8 mouse cellular contexts compared by ENCODE assay signal in genomic region chr2:165503259-165504203, GRCm38 (mm10). TPM values are rescaled to one million over a fixed set of nuclear protein-coding genes. Genes with fewer than 3 reads are reported as not detected.
DNase-seq lines count a peak whose midpoint lies in the region; ATAC-seq and TF ChIP-seq lines count a peak whose summit lies in the region.

Gene Slc2a10 (plus strand): TSS chr2:165503787.

- TF ChIP-seq POLR2A in kidney, adult 2 months (IDR thresholded peaks at IDR 0.05; ENCODE audit: low read depth, low read length): no peak

- H3K9me3 ChIP-seq in forebrain, embryonic 12.5 days: no peaks in the 10 kb centered on the region
- no peaks in the 10 kb centered on the region for H3K9me3 ChIP-seq in limb, embryonic 12.5 days
- no peaks in the 10 kb centered on the region for H3K9me3 ChIP-seq in midbrain, embryonic 13.5 days

- no peak for TF ChIP-seq CTCF in kidney, adult 2 months (conservative IDR thresholded peaks at IDR 0.05; ENCODE audit: insufficient read depth, insufficient read length, low read depth, low read length)

- intact Hi-C loops in heart, postnatal 10 days (cut with DNase I): no loop called here

- peak; percentile 28 for DNase-seq in kidney, adult 2 months
- no peak for DNase-seq in kidney, adult 11 months
- DNase-seq in heart, postnatal 10 days: peak; percentile 70 to 76
- no peak for DNase-seq in thymus, postnatal 0 days (ENCODE audit: low spot score)
- no peak for DNase-seq in cerebellum, adult 18-20 months

- peak within 1 kb of the TSS; percentile 65 for H3K9ac ChIP-seq in forebrain, embryonic 12.5 days
- peak within 1 kb of the TSS; percentile 75 for H3K9ac ChIP-seq in limb, embryonic 12.5 days (replicated peaks)
- peak within 1 kb of the TSS; percentile 63 for H3K9ac ChIP-seq in midbrain, embryonic 13.5 days (replicated peaks)

- ATAC-seq in forebrain, embryonic 12.5 days (ENCODE audit: low FRiP score): peak; percentile 76
- ATAC-seq in limb, embryonic 12.5 days (ENCODE audit: insufficient number of reproducible peaks, insufficient read depth, low FRiP score, low TSS enrichment, low read depth): peak; percentile 82
- ATAC-seq in midbrain, embryonic 13.5 days: peak; percentile 88

- H3K27me3 ChIP-seq in kidney, adult 2 months (replicated peaks; ENCODE audit: control insufficient read depth, insufficient read depth, low read length): no peaks in the 10 kb centered on the region
- H3K27me3 ChIP-seq in forebrain, embryonic 12.5 days: 0 out of 2 replicates have a peak, but pooled peaks cover 3% of the 10 kb centered on the region
- H3K27me3 ChIP-seq in limb, embryonic 12.5 days: peaks cover 15% of the 10 kb centered on the region; the same call in 1 of the 2 replicates
- no peaks in the 10 kb centered on the region for H3K27me3 ChIP-seq in midbrain, embryonic 13.5 days

- peak within 1 kb of the TSS; percentile 61 for H3K4me3 ChIP-seq in kidney, adult 2 months (ENCODE audit: insufficient read depth, low read depth, low read length)
- peak within 1 kb of the TSS; percentile 42 for H3K4me3 ChIP-seq in forebrain, embryonic 12.5 days (replicated peaks)
- H3K4me3 ChIP-seq in limb, embryonic 12.5 days (replicated peaks): peak within 1 kb of the TSS; percentile 51
- peak within 1 kb of the TSS; percentile 33 for H3K4me3 ChIP-seq in midbrain, embryonic 13.5 days (replicated peaks)

- peak within 1 kb of the TSS; percentile 63 for H3K4me2 ChIP-seq in forebrain, embryonic 12.5 days
- peak within 1 kb of the TSS; percentile 81 for H3K4me2 ChIP-seq in limb, embryonic 12.5 days
- peak within 1 kb of the TSS; percentile 52 for H3K4me2 ChIP-seq in midbrain, embryonic 13.5 days (replicated peaks)

- no peaks in the 10 kb centered on the region for H3K4me1 ChIP-seq in kidney, adult 2 months (ENCODE audit: control insufficient read depth, insufficient read depth, low read length)
- H3K4me1 ChIP-seq in forebrain, embryonic 12.5 days: peaks cover 16% of the 10 kb centered on the region
- H3K4me1 ChIP-seq in limb, embryonic 12.5 days (replicated peaks): peaks cover 18% of the 10 kb centered on the region
- peaks cover 18% of the 10 kb centered on the region for H3K4me1 ChIP-seq in midbrain, embryonic 13.5 days (replicated peaks)

- WGBS in kidney, adult 2 months: 6% methylated on average over 31 of the region's 32 CpGs
- 4% methylated on average over 31 of the region's 32 CpGs for WGBS in forebrain, embryonic 12.5 days
- 5% methylated on average over 32 of the region's 32 CpGs for WGBS in limb, embryonic 12.5 days
- 6% methylated on average over 26 of the region's 32 CpGs for WGBS in midbrain, embryonic 13.5 days

- H3K36me3 ChIP-seq in kidney, adult 2 months (ENCODE audit: control insufficient read depth, insufficient read depth, low read length): no peaks in the 10 kb centered on the region
- no peaks in the 10 kb centered on the region for H3K36me3 ChIP-seq in forebrain, embryonic 12.5 days (replicated peaks)
- H3K36me3 ChIP-seq in limb, embryonic 12.5 days: no peaks in the 10 kb centered on the region
- H3K36me3 ChIP-seq in midbrain, embryonic 13.5 days: no peaks in the 10 kb centered on the region

- H3K27ac ChIP-seq in kidney, adult 2 months (ENCODE audit: insufficient read depth, low read depth, low read length): no peak within 1 kb of the TSS
- peak within 1 kb of the TSS; percentile 2; the same call in 1 of the 2 replicates for H3K27ac ChIP-seq in forebrain, embryonic 12.5 days
- H3K27ac ChIP-seq in limb, embryonic 12.5 days: 0 out of 2 replicates have a peak within 1 kb of the TSS, but pooled peaks have one; percentile 53
- no peak within 1 kb of the TSS for H3K27ac ChIP-seq in midbrain, embryonic 13.5 days

RNA-seq across cellular contexts. Expression of gene Slc2a10, which starts in this region (rescaled TPM):
- 1.5 and 1.7 TPM in 2 replicates for polyA plus RNA-seq in kidney, adult 2 months (2012; rRNA removed)
- 4.1 and 4.6 TPM in 2 replicates for polyA plus RNA-seq in forebrain, embryonic 12.5 days (2016; fragmentation: Nextera tagmentation; extraction: Ambion mirVana)
- total RNA-seq in heart, postnatal 10 days (2021): 1 to 10 TPM; 5.5 to 5.7 TPM
- 6.3 and 7.1 TPM in 2 replicates for polyA plus RNA-seq in limb, embryonic 12.5 days (2016; fragmentation: Nextera tagmentation; extraction: Ambion mirVana)
- polyA plus RNA-seq in midbrain, embryonic 13.5 days (2015; fragmentation: Nextera tagmentation; extraction: Ambion mirVana): 2.4 and 2.6 TPM in 2 replicates
- 0.38 and 0.50 TPM in 2 replicates for polyA plus RNA-seq in thymus, postnatal 0 days (2015; fragmentation: Nextera tagmentation; extraction: Ambion mirVana)

Comparison
In these comparisons a context has a peak if more than half of its experiments do, and no peak if none do; other contexts are left out.
1. DNase-seq: peak in kidney, adult 2 months (single experiment) and heart, postnatal 10 days (2 of 2); none in kidney, adult 11 months (single experiment), thymus, postnatal 0 days (single experiment) and cerebellum, adult 18-20 months (0 of 2).
2. H3K27ac ChIP-seq: peak in forebrain, embryonic 12.5 days (single experiment) and limb, embryonic 12.5 days (single experiment); none in kidney, adult 2 months (single experiment) and midbrain, embryonic 13.5 days (single experiment).
3. Peak in every context shown above with its lines, with median percentiles within 50 percentile points of each other: H3K4me3 ChIP-seq, ATAC-seq, H3K4me2 ChIP-seq and H3K9ac ChIP-seq.